Mouse (Mus musculus): ENCODE measurements at regions not wholly inside any gene's neighbourhood (a gene's known extent, or its start where the extent isn't known, plus 50 kb on each side); places are given as distances from the start of the nearest gene placed in this dataset.

DNA sequence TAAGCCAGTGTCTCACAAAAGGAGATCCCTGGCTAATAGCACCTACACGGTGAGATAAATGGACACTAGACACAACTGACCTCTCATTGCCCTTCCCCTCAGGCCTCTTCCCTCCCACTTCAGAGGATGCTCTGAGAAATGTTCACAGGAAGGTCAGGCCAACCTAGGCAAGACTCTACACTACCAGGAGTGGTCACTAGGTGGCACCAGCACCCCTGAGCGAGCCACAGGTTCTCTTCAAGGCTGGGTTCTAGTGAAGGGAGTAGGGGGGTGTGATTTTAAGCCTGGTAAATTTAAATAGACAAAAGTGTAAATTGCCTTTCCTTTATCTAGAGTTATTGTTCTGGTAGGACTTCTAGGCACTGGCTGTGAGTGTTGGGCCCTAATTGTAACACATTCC lies 76.0 kb upstream of the Insig1 start:
- TF ChIP-seq EP300 (IDR thresholded peaks at IDR 0.05): no peak
- TF ChIP-seq CTCF (IDR thresholded peaks at IDR 0.05): peak; percentile 97
